Comparison of ENCODE assay signal across 20 mouse cellular contexts in genomic region chr13:43265116-43265515, GRCm38 (mm10). TPM values are rescaled to one million over a fixed set of nuclear protein-coding genes. Genes with fewer than 3 reads are reported as not detected.
DNase-seq lines count a peak whose midpoint lies in the region; ATAC-seq and TF ChIP-seq lines count a peak whose summit lies in the region.
"Had no signal": no experiment of that assay in that cellular context is flagged by ENCODE, and none has a peak within 500 bp of the region (broad histone marks: within the 10 kb centered on the region; RNA-seq: fewer than 3 reads in every experiment).

No protein-coding gene starts in this region.

- WGBS in forebrain, postnatal 0 days, result 22% methylated on average over 4 of the region's 4 CpGs
- 26% methylated on average over 4 of the region's 4 CpGs for WGBS in forebrain, embryonic 13.5 days
- 40% methylated on average over 4 of the region's 4 CpGs for WGBS in midbrain, embryonic 11.5 days
- 53% methylated on average over 4 of the region's 4 CpGs for WGBS in midbrain, embryonic 10.5 days
- 20% methylated on average over 4 of the region's 4 CpGs for WGBS in midbrain, embryonic 13.5 days

- DNase-seq in forebrain, postnatal 0 days, result no peak
- peak; percentile 81 for DNase-seq in midbrain, embryonic 11.5 days (ENCODE audit: low spot score, missing footprints)
- no peak for DNase-seq in midbrain, embryonic 10.5 days (ENCODE audit: low spot score)
- DNase-seq in adrenal gland, adult 2 months, result no peak
- no peak for DNase-seq in urinary bladder, postnatal 14 days (ENCODE audit: low spot score)
- DNase-seq: adrenal gland, postnatal 36 days; cerebellum, adult 11 months; cerebellum, adult 9-10 months; cerebellum, postnatal 36 days; kidney, adult 8-10 months; kidney, postnatal 4 days; lung, embryonic 14.5 days had no signal

- TF ChIP-seq CTCF in forebrain, postnatal 0 days (IDR thresholded peaks at IDR 0.05; ENCODE audit: low read depth), result no peak

- H3K9me3 ChIP-seq in forebrain, postnatal 0 days (ENCODE audit: low read length), result no peaks in the 10 kb centered on the region
- no peaks in the 10 kb centered on the region for H3K9me3 ChIP-seq in forebrain, embryonic 13.5 days (replicated peaks)
- H3K9me3 ChIP-seq in midbrain, embryonic 11.5 days (ENCODE audit: control insufficient read depth, low read length), result no peaks in the 10 kb centered on the region
- H3K9me3 ChIP-seq in midbrain, embryonic 10.5 days (replicated peaks), result no peaks in the 10 kb centered on the region
- H3K9me3 ChIP-seq in midbrain, embryonic 13.5 days, result no peaks in the 10 kb centered on the region
- H3K9me3 ChIP-seq: heart, embryonic 15.5 days; limb, embryonic 12.5 days; neural tube, embryonic 13.5 days had no signal

- H3K9ac ChIP-seq in forebrain, postnatal 0 days, result no peak overlapping the region
- no peak overlapping the region for H3K9ac ChIP-seq in forebrain, embryonic 13.5 days
- no peak overlapping the region for H3K9ac ChIP-seq in midbrain, embryonic 11.5 days (ENCODE audit: low read length)
- no peak overlapping the region for H3K9ac ChIP-seq in midbrain, embryonic 13.5 days (replicated peaks)
- H3K9ac ChIP-seq: heart, embryonic 15.5 days; limb, embryonic 12.5 days; liver, embryonic 15.5 days; lung, embryonic 14.5 days; neural tube, embryonic 13.5 days had no signal

- no peaks in the 10 kb centered on the region for H3K27me3 ChIP-seq in forebrain, postnatal 0 days (ENCODE audit: insufficient read depth, low read length)
- 0 out of 2 replicates have a peak, but pooled peaks cover 2% of the 10 kb centered on the region for H3K27me3 ChIP-seq in forebrain, embryonic 13.5 days
- H3K27me3 ChIP-seq in midbrain, embryonic 11.5 days (ENCODE audit: control insufficient read depth, insufficient read depth, low read length), result peaks cover 6% of the 10 kb centered on the region; the same call in 1 of the 2 replicates
- H3K27me3 ChIP-seq in midbrain, embryonic 10.5 days (ENCODE audit: low read depth, poor library complexity, severe bottlenecking), result peaks cover 61% of the 10 kb centered on the region
- H3K27me3 ChIP-seq in midbrain, embryonic 13.5 days, result peaks cover 12% of the 10 kb centered on the region
- H3K27me3 ChIP-seq: heart, embryonic 15.5 days; limb, embryonic 12.5 days; liver, embryonic 15.5 days; neural tube, embryonic 13.5 days had no signal

- no peaks in the 10 kb centered on the region for H3K36me3 ChIP-seq in forebrain, postnatal 0 days (ENCODE audit: insufficient read depth)
- H3K36me3 ChIP-seq in forebrain, embryonic 13.5 days (ENCODE audit: poor library complexity, severe bottlenecking), result no peaks in the 10 kb centered on the region
- no peaks in the 10 kb centered on the region for H3K36me3 ChIP-seq in midbrain, embryonic 11.5 days (ENCODE audit: control insufficient read depth, insufficient read depth, low read length)
- H3K36me3 ChIP-seq in midbrain, embryonic 10.5 days, result no peaks in the 10 kb centered on the region
- H3K36me3 ChIP-seq in midbrain, embryonic 13.5 days, result no peaks in the 10 kb centered on the region
- H3K36me3 ChIP-seq: heart, embryonic 15.5 days; limb, embryonic 12.5 days; liver, embryonic 15.5 days; neural tube, embryonic 13.5 days had no signal

- peak; percentile 50; the same call in 1 of the 2 replicates for ATAC-seq in forebrain, postnatal 0 days
- no peak for ATAC-seq in forebrain, embryonic 13.5 days
- no peak for ATAC-seq in midbrain, embryonic 11.5 days (ENCODE audit: low FRiP score)
- ATAC-seq in midbrain, embryonic 13.5 days, result peak; percentile 41; the same call in 1 of the 2 replicates
- ATAC-seq: intestine, embryonic 16.5 days had no signal

- no peak overlapping the region for H3K27ac ChIP-seq in forebrain, postnatal 0 days (ENCODE audit: low read depth, low read length)
- no peak overlapping the region for H3K27ac ChIP-seq in forebrain, embryonic 13.5 days
- no peak overlapping the region for H3K27ac ChIP-seq in midbrain, embryonic 11.5 days (ENCODE audit: low read depth, low read length)
- H3K27ac ChIP-seq in midbrain, embryonic 10.5 days (replicated peaks), result no peak overlapping the region
- H3K27ac ChIP-seq in midbrain, embryonic 13.5 days, result no peak overlapping the region
- H3K27ac ChIP-seq: heart, embryonic 15.5 days; kidney, postnatal 0 days; limb, embryonic 12.5 days; liver, embryonic 15.5 days; neural tube, embryonic 13.5 days had no signal

- 0 out of 2 replicates have a peak, but pooled peaks cover 13% of the 10 kb centered on the region for H3K4me1 ChIP-seq in forebrain, postnatal 0 days (ENCODE audit: insufficient read depth)
- peaks cover 25% of the 10 kb centered on the region for H3K4me1 ChIP-seq in forebrain, embryonic 13.5 days
- H3K4me1 ChIP-seq in midbrain, embryonic 11.5 days (ENCODE audit: control insufficient read depth, insufficient read depth, low read length), result peaks cover 20% of the 10 kb centered on the region
- peaks cover 34% of the 10 kb centered on the region for H3K4me1 ChIP-seq in midbrain, embryonic 10.5 days
- peaks cover 38% of the 10 kb centered on the region for H3K4me1 ChIP-seq in midbrain, embryonic 13.5 days (replicated peaks)

- H3K4me3 ChIP-seq in forebrain, postnatal 0 days (ENCODE audit: low read depth, low read length), result no peak overlapping the region
- H3K4me3 ChIP-seq in forebrain, embryonic 13.5 days, result no peak overlapping the region
- H3K4me3 ChIP-seq in midbrain, embryonic 11.5 days (ENCODE audit: low read depth, low read length), result no peak overlapping the region
- H3K4me3 ChIP-seq in midbrain, embryonic 10.5 days, result no peak overlapping the region
- no peak overlapping the region for H3K4me3 ChIP-seq in midbrain, embryonic 13.5 days (replicated peaks)
- H3K4me3 ChIP-seq: heart, embryonic 15.5 days; limb, embryonic 12.5 days; liver, embryonic 15.5 days; neural tube, embryonic 13.5 days had no signal

- no peak overlapping the region for H3K4me2 ChIP-seq in forebrain, postnatal 0 days (ENCODE audit: low read depth)
- H3K4me2 ChIP-seq in forebrain, embryonic 13.5 days, result no peak overlapping the region
- H3K4me2 ChIP-seq in midbrain, embryonic 11.5 days, result no peak overlapping the region
- H3K4me2 ChIP-seq in midbrain, embryonic 13.5 days (replicated peaks), result no peak overlapping the region
- H3K4me2 ChIP-seq: heart, embryonic 15.5 days; limb, embryonic 12.5 days; liver, embryonic 15.5 days; lung, embryonic 14.5 days; neural tube, embryonic 13.5 days had no signal

RNA-seq across cellular contexts. Expression of gene Gfod1, which starts 38.9 kb away (rescaled TPM):
- total RNA-seq in forebrain, postnatal 0 days (2014; rRNA removed), result 16.6 and 18.6 TPM in 2 replicates
- 3.0 and 3.9 TPM in 2 replicates for polyA plus RNA-seq in forebrain, postnatal 0 days (2015; fragmentation: Nextera tagmentation; extraction: Ambion mirVana)
- 1.2 and 1.3 TPM in 2 replicates for polyA plus RNA-seq in forebrain, embryonic 13.5 days (2015; fragmentation: Nextera tagmentation; extraction: Ambion mirVana)
- 0.53 and 0.77 TPM in 2 replicates for polyA plus RNA-seq in midbrain, embryonic 11.5 days (2014; fragmentation: Nextera tagmentation; extraction: Ambion mirVana)
- 0.10 and 0.37 TPM in 2 replicates for polyA plus RNA-seq in midbrain, embryonic 10.5 days (2016; fragmentation: Nextera tagmentation; extraction: Ambion mirVana)
- 1.6 and 1.7 TPM in 2 replicates for polyA plus RNA-seq in midbrain, embryonic 13.5 days (2015; fragmentation: Nextera tagmentation; extraction: Ambion mirVana)
- 10 to 100 TPM in 1 of 2 experiments, 1 to 10 TPM in 1; 8.4 to 10.1 TPM for total RNA-seq in adrenal gland, adult 2 months (2021)
- polyA plus RNA-seq in adrenal gland, adult 2 months (2012; rRNA removed), result 3.0 and 3.3 TPM in 2 replicates

Comparison
In these comparisons a context has a peak if more than half of its experiments do, and no peak if none do; other contexts are left out.
1. ATAC-seq: peak in forebrain, postnatal 0 days (single experiment) and midbrain, embryonic 13.5 days (single experiment); none in forebrain, embryonic 13.5 days (single experiment) and midbrain, embryonic 11.5 days (single experiment).